7 mouse cellular contexts compared by ENCODE assay signal in the genomic region with DNA sequence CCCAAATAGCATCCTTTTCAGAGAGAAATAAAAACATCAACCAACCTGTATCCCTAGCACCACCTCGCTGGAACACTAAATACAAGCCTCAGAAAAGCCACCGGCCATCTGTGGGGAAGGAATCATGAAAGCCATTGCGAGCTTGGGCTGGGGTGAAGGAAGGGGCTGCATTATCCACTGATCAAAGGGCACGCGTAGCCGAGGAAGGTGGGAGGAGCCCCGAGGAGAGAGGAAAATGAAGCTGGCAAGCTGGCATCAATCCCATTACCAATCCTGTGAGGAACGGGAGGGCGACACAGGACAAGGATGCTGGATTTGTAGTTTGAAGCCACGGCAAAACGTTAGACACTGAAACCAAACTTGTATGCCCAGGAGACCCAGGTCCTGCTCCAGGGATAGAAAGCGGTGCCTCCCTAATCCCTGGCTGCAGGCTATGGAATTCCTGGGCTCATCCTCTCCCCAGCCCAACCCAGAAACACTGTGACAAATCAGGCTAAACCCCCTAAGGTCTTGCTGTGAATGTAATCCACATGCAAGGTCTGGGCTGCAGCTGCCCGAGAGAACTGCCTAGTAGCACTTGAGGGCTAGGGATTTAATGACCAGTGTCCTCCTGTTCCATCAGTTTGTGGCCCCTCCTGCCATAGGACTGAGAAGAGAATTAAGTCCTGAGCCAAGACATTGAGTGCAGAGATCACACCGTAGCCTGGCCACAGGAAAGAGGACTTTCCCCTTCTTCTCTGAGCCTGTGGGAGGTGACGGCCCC.
DNase-seq lines count a peak whose midpoint lies in the region; ATAC-seq and TF ChIP-seq lines count a peak whose summit lies in the region.

No protein-coding gene starts in this region.

- H3K27ac ChIP-seq in kidney, postnatal 0 days, result no peak overlapping the region
- no peak overlapping the region for H3K27ac ChIP-seq in kidney, adult 2 months (ENCODE audit: insufficient read depth, low read depth, low read length)
- H3K27ac ChIP-seq in forebrain, embryonic 11.5 days (ENCODE audit: low read depth, low read length), result no peak overlapping the region
- peak overlapping the region; percentile 2; the same call in 1 of the 2 replicates for H3K27ac ChIP-seq in limb, embryonic 12.5 days

- H3K4me3 ChIP-seq in kidney, postnatal 0 days (replicated peaks; ENCODE audit: low read depth, low read length), result no peak overlapping the region
- no peak overlapping the region for H3K4me3 ChIP-seq in kidney, adult 2 months (ENCODE audit: insufficient read depth, low read depth, low read length)
- H3K4me3 ChIP-seq in forebrain, embryonic 11.5 days (ENCODE audit: low read depth, low read length), result no peak overlapping the region
- no peak overlapping the region for H3K4me3 ChIP-seq in limb, embryonic 12.5 days (replicated peaks)

- no peak for ATAC-seq in kidney, postnatal 0 days (replicated peaks; ENCODE audit: low FRiP score, low read depth)
- ATAC-seq in forebrain, embryonic 11.5 days (replicated peaks; ENCODE audit: low FRiP score), result no peak
- no peak for ATAC-seq in limb, embryonic 12.5 days (ENCODE audit: insufficient number of reproducible peaks, insufficient read depth, low FRiP score, low TSS enrichment, low read depth)
- no peak for ATAC-seq in megakaryocyte-erythroid progenitor cell, adult 5-6 weeks (replicated peaks; ENCODE audit: low FRiP score, low TSS enrichment, poor library complexity, severe bottlenecking)

- no peaks in the 10 kb centered on the region for H3K9me3 ChIP-seq in kidney, postnatal 0 days (replicated peaks; ENCODE audit: low read length)
- no peaks in the 10 kb centered on the region for H3K9me3 ChIP-seq in forebrain, embryonic 11.5 days (ENCODE audit: control insufficient read depth, low read length)
- H3K9me3 ChIP-seq in limb, embryonic 12.5 days, result no peaks in the 10 kb centered on the region

- 12% methylated on average over 15 of the region's 15 CpGs for WGBS in kidney, postnatal 0 days
- 21% methylated on average over 15 of the region's 15 CpGs for WGBS in kidney, adult 2 months
- 6% methylated on average over 15 of the region's 15 CpGs for WGBS in forebrain, embryonic 11.5 days
- 10% methylated on average over 15 of the region's 15 CpGs for WGBS in limb, embryonic 12.5 days

- H3K36me3 ChIP-seq in kidney, postnatal 0 days (ENCODE audit: insufficient read depth, low read length), result no peaks in the 10 kb centered on the region
- no peaks in the 10 kb centered on the region for H3K36me3 ChIP-seq in kidney, adult 2 months (ENCODE audit: control insufficient read depth, insufficient read depth, low read length)
- H3K36me3 ChIP-seq in forebrain, embryonic 11.5 days (ENCODE audit: control insufficient read depth, insufficient read depth, low read length), result no peaks in the 10 kb centered on the region
- H3K36me3 ChIP-seq in limb, embryonic 12.5 days, result no peaks in the 10 kb centered on the region

- H3K27me3 ChIP-seq in kidney, postnatal 0 days (ENCODE audit: insufficient read depth, low read length), result no peaks in the 10 kb centered on the region
- no peaks in the 10 kb centered on the region for H3K27me3 ChIP-seq in kidney, adult 2 months (replicated peaks; ENCODE audit: control insufficient read depth, insufficient read depth, low read length)
- H3K27me3 ChIP-seq in forebrain, embryonic 11.5 days (ENCODE audit: control insufficient read depth, insufficient read depth, low read length), result peaks cover 2% of the 10 kb centered on the region; the same call in 1 of the 2 replicates
- H3K27me3 ChIP-seq in limb, embryonic 12.5 days, result peaks cover 25% of the 10 kb centered on the region

- peaks cover 11% of the 10 kb centered on the region; the same call in 1 of the 2 replicates for H3K4me1 ChIP-seq in kidney, postnatal 0 days (replicated peaks; ENCODE audit: insufficient read depth, low read length)
- no peaks in the 10 kb centered on the region for H3K4me1 ChIP-seq in kidney, adult 2 months (ENCODE audit: control insufficient read depth, insufficient read depth, low read length)
- H3K4me1 ChIP-seq in forebrain, embryonic 11.5 days (replicated peaks; ENCODE audit: control insufficient read depth, insufficient read depth, low read length), result peaks cover 4% of the 10 kb centered on the region; the same call in 1 of the 2 replicates
- H3K4me1 ChIP-seq in limb, embryonic 12.5 days (replicated peaks), result peaks cover 27% of the 10 kb centered on the region

- no peak for TF ChIP-seq POLR2A in kidney, adult 2 months (IDR thresholded peaks at IDR 0.05; ENCODE audit: low read depth, low read length)

- DNase-seq in kidney, postnatal 0 days (ENCODE audit: low spot score), result peak; percentile 48
- DNase-seq in kidney, adult 2 months, result no peak
- DNase-seq in forebrain, embryonic 11.5 days (ENCODE audit: low spot score), result peak; percentile 62
- DNase-seq in retina, postnatal 1 day, result peak; percentile 67
- DNase-seq in left cerebral cortex, adult 9 months (ENCODE audit: low spot score in 2 of 2), result no peak

- no peak overlapping the region for H3K9ac ChIP-seq in kidney, postnatal 0 days (ENCODE audit: low read depth, low read length)
- H3K9ac ChIP-seq in forebrain, embryonic 11.5 days (ENCODE audit: low read length), result no peak overlapping the region
- H3K9ac ChIP-seq in limb, embryonic 12.5 days (replicated peaks), result no peak overlapping the region

- peak overlapping the region; percentile 6; the same call in 1 of the 2 replicates for H3K4me2 ChIP-seq in kidney, postnatal 0 days (ENCODE audit: low read length)
- peak overlapping the region; percentile 22 for H3K4me2 ChIP-seq in forebrain, embryonic 11.5 days (ENCODE audit: low read depth, low read length, severe bottlenecking)
- H3K4me2 ChIP-seq in limb, embryonic 12.5 days, result peak overlapping the region; percentile 39

- TF ChIP-seq CTCF in kidney, postnatal 0 days (IDR thresholded peaks at IDR 0.05; ENCODE audit: low read depth), result no peak
- TF ChIP-seq CTCF in kidney, adult 2 months (conservative IDR thresholded peaks at IDR 0.05; ENCODE audit: insufficient read depth, insufficient read length, low read depth, low read length), result no peak

Comparison
In these comparisons a context has a peak if more than half of its experiments do, and no peak if none do; other contexts are left out.
1. DNase-seq: peak in kidney, postnatal 0 days (single experiment), forebrain, embryonic 11.5 days (single experiment) and retina, postnatal 1 day (single experiment); none in kidney, adult 2 months (single experiment) and left cerebral cortex, adult 9 months (0 of 2).
2. Peak in every context shown above with its lines, with median percentiles within 50 percentile points of each other: H3K4me2 ChIP-seq.